Mouse (Mus musculus): ENCODE measurements at regions not wholly inside any gene's neighbourhood (a gene's known extent, or its start where the extent isn't known, plus 50 kb on each side); places are given as distances from the start of the nearest gene placed in this dataset.
"Not testable (repeated sequence)": the region's sequence is repeated elsewhere in the genome, so short reads cannot be mapped to it uniquely, and the experiment has no call there.

GRCm38 (mm10) chr2:135525779-135526178, 133.0 kb upstream of the Plcb4 start:
- ATAC-seq (ENCODE audit: poor library complexity, severe bottlenecking) = peak; percentile 46

DNA sequence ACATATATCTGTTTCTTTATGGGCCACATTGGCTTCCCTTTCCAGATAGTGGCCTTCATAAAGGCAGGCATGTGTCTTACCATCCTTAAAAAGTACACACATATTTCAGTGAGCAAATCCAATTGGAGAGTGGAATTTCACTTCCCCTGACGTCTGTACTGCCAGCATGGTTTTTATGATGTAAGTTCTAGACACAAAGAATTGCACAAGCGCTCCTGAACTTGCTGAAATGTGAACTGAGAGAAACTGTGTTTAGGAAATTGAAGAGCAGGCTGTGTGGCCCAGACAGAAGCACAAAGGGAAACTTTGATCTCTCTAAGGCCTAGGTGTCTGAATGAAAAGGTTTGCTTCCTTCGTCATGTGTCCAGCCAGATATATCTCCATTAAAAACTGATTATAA, 129.2 kb upstream of the Plcb4 start:
- peak; percentile 83 for ATAC-seq (ENCODE audit: poor library complexity, severe bottlenecking)

GRCm38 (mm10) chr2:135536303-135536871, 122.4 kb upstream of the Plcb4 start:
- ATAC-seq (ENCODE audit: poor library complexity, severe bottlenecking) = no peak

- ATAC-seq (ENCODE audit: poor library complexity, severe bottlenecking) = no peak
Measured at GRCm38 (mm10) chr2:135538022-135538421, 120.8 kb upstream of the Plcb4 start.

DNA sequence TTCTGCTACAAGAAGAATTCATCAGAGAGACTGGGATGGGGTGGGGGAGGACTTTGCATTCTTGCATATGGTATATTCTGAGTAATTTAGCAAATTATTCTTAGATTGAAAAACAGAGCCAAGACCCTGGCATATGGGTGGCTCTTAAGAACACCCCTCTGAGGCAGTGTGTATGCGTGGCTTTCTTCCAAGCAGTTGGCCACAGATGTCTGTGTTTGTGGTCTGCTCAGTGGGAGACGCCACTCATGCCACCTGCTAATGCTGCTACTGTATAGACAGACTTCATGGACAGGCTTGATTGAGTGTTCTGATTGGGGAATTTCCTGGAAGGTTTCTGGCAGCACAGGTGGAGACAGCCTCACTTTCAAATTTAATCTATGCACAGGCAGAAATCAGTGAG, 117.8 kb upstream of the Plcb4 start:
- no peak for ATAC-seq (ENCODE audit: poor library complexity, severe bottlenecking)

DNA sequence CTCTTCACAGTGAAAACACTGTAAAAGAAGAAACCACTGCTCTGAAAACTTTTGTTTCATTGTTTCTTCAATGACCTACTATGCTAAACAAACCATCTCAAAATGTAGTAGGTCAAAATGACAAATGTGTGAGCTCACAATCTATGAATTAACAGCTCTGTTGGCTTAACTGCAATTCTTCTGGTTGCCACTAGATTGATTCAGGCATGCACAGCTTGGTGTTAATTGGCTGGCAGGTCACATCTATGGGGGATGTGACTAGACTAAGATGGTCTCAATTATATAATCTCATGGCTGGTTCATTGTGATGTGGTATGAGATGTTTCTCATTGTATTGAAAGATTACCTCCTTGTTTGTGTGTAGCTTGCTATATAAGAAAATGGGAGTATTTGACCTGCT, 116.9 kb upstream of the Plcb4 start:
- no peak for ATAC-seq (ENCODE audit: poor library complexity, severe bottlenecking)

DNA sequence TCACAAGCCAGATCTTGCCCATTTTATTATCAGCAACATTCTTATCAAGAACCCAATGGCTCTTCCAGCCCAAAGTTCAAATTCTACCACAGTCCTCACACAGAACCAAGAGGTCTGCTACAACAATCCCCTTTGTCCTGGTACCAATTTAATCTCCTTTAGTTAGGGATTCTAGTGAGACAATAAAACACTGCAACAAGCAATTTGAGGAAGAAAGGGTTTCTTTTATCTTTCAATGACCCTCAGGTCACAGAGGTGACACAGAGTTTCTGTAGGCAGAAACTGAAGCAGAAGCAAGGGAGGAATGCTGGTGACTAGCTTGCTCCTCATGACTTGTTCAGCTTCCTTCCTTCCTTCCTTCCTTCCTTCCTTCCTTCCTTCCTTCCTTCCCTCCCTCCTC, 113.9 kb upstream of the Plcb4 start:
- ATAC-seq (ENCODE audit: poor library complexity, severe bottlenecking) = no peak

- ATAC-seq (ENCODE audit: poor library complexity, severe bottlenecking) = no peak
Measured at GRCm38 (mm10) chr2:135547966-135548365, 110.8 kb upstream of the Plcb4 start.

DNA sequence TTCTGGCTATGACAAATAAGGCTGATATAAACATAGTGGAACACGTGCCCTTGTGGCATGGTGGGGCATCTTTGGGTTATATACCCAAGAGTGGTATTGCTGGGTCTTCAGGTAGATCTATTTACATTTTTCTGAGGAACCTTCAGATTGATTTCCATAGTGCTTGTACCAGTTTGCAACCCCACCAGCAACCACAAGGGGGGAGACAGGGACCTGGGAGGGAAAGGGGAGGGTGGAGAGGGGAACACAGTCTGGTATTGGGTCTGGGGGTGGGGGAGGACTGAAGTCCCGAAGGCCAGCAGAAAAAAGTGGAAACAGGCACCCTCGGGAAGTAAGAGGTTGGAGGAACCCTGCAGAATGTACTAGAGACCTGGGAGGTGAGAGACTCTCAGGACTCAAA, 105.8 kb upstream of the Plcb4 start:
- ATAC-seq (ENCODE audit: poor library complexity, severe bottlenecking) = no peak

- not testable (repeated sequence) for ATAC-seq (ENCODE audit: poor library complexity, severe bottlenecking)
Measured at GRCm38 (mm10) chr2:135558026-135558425, 100.8 kb upstream of the Plcb4 start.

DNA sequence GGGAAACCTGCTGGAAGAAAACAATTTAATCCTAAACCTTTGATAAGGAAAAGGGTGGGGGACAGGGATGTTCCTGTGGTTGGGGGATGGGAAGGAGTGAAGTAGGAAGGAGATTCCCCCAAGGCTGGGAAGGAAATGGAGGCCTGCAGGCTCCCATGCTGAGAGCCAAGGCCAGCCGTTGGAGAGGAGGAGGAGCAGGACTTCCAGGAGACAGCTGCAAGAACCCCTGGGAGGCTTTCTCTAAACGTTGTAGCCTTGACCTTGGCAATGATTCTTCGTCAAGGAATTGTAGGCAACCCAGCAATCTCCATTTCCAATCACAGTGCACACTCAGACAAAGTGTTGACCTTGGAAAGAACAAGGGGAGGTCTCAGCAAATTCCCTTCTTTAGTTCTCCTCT, 99.5 kb upstream of the Plcb4 start:
- no peak for ATAC-seq (ENCODE audit: poor library complexity, severe bottlenecking)

GRCm38 (mm10) chr2:135559933-135560710, 98.7 kb upstream of the Plcb4 start:
- ATAC-seq (ENCODE audit: poor library complexity, severe bottlenecking) = no peak

- ATAC-seq (ENCODE audit: poor library complexity, severe bottlenecking) = no peak
Measured at GRCm38 (mm10) chr2:135560856-135561255, 98.0 kb upstream of the Plcb4 start.

DNA sequence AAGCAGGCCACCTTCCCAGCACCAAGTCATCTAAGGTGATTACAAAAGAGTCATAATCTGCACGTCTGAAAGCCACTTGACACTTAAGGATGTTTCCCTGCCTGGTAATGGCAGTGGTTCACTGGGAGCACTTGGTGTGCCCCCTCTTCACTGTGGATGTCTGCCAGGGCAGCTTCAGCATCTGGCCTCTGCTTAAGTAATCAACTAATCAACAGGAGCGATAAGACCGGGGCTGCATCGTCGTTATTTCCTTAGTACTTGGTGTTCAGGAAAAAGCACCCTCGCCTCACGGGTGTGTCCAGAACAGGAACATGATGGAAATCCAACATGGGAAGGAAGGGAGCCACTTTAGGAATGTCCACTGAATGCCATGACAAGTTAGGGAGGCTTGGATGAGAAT, 97.1 kb upstream of the Plcb4 start:
- no peak for ATAC-seq (ENCODE audit: poor library complexity, severe bottlenecking)

DNA sequence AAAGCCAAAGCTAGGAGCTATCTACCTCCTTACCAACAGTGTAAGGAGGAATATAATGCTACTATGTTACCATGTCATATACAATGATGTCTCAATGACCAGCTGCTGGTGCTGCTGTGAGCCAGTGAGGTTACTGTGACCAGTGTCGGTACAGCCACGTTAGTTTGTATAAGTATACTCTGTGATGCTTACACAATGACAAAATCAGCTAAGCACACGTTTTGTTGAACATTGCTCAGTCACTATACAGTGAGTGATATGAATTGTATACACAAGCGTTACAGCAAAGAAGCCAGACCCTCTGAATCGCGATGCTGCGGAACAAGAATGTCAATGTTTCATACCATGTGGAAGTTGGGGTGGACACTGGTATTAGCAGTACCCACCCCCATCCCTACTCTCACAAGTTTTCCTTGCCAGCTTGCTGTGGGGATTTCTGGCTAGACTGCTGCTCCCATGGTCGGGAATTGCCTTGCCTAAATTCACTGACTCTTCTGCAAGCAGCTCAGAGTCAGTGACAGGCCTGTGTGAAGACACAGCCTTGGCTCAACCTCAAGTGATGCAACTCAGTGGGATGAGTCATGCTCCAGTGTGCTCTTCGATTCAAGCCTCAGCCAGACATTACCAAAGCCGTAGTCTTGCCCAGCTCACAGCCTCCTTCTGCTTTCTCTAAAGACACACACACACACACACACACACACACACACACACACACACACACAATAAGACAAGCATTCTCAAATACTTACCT, 96.5 kb upstream of the Plcb4 start:
- ATAC-seq (ENCODE audit: poor library complexity, severe bottlenecking) = peak; percentile 97

DNA sequence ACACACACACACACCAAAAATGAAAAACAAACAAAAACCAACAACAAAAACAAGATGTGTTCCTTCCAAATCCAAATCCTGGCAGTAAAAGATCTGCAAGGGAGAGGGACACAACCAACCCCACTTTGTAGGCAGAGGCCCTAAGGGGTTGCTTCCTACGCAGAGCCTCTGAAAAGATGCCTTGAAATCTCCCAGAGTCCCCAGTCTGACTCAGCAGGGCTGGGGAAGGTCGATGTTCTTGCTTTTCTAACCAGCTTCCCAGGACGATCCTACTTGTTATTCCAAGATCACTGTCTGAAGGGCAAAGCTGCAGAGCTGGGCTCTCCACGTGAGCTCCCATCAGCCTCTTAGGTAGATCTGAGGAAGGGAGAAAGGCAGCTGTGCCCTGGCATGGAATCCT, 94.6 kb upstream of the Plcb4 start:
- ATAC-seq (ENCODE audit: poor library complexity, severe bottlenecking) = no peak

DNA sequence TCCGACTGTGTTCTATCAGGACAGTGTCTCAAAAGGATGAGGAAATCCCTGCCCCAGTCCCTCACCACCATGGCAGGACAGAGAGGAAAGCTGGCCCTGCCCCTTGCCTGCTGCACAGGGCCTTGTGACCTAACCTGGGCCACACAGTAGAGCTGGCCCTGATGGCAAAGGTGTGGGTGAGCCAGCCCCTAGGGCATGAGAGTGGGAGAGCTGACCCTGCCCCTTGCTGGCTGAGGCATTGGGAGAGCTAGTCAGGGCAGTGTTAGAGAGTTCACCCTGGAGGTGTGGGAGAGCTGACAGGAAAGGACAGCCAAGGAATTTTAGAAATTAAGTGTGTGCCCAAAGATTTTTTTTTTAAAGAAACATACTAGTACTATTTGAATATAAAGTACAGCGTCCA, 90.5 kb upstream of the Plcb4 start:
- no peak for ATAC-seq (ENCODE audit: poor library complexity, severe bottlenecking)

GRCm38 (mm10) chr2:135571599-135571998, 87.2 kb upstream of the Plcb4 start:
- ATAC-seq (ENCODE audit: poor library complexity, severe bottlenecking) = no peak

DNA sequence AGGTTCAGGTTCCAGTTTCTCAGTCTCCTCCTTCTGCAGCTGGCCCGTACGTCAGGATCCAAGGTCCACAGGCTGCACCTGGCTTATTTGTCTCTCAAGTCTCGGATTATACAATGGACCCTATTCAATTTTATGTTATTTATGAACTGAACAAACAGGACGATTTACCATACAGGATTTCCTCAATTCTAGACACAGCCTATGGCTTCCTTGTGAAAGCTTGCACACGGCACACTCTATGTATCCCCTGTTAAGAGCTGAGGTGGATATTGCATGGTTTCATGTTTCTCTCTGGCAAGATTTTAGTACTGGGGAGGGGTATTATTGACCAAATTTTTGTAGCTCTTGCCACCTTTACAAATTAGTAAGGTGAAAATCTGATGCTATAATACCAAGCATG, 81.6 kb upstream of the Plcb4 start:
- no peak for ATAC-seq (ENCODE audit: poor library complexity, severe bottlenecking)

- ATAC-seq (ENCODE audit: poor library complexity, severe bottlenecking) = no peak
Measured at GRCm38 (mm10) chr2:135578135-135578534, 80.7 kb upstream of the Plcb4 start.

GRCm38 (mm10) chr2:135579514-135579913, 79.3 kb upstream of the Plcb4 start:
- no peak for ATAC-seq (ENCODE audit: poor library complexity, severe bottlenecking)

GRCm38 (mm10) chr2:135580051-135580450, 78.8 kb upstream of the Plcb4 start:
- ATAC-seq (ENCODE audit: poor library complexity, severe bottlenecking) = no peak
